Mouse (Mus musculus) regulatory T cell (primary cell): ENCODE measurements around the gene Olfr201.
"Not testable (repeated sequence)": the region's sequence is repeated elsewhere in the genome, so short reads cannot be mapped to it uniquely, and the experiment has no call there.

Experiments
- in situ Hi-C: fragments of 300-600 bp; cut with MboI, MseI; formaldehyde crosslinking; loops from one replicate; pipeline ENCODE4 v1.15.1; 2025; ENCODE audit warnings: high pct_unique_total_duplicates

Gene Olfr201

DNA sequence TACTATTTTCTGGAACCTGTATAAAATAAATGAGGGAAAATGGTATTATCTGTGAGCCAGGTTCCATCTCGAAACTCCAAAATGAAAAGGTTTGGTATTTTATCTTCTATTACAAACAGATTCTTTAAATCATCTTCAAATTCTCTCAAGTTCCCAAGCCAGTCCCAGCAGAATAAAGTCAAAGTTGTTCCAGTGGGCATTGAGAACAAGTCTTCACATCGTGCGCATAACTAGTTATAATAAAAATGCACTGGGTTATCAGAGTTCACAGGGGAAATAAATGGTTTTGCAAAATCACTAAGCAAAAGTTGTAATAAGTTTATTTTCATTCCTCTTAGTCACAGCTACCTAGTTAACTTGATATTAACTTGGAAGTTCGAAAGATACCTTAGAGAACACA, at the start of gene Olfr201:
Gene Olfr201, minus strand, starts transcription at position 101 of the 400 bp plus-strand sequence.
- in situ Hi-C loops, result not testable (repeated sequence)

DNA sequence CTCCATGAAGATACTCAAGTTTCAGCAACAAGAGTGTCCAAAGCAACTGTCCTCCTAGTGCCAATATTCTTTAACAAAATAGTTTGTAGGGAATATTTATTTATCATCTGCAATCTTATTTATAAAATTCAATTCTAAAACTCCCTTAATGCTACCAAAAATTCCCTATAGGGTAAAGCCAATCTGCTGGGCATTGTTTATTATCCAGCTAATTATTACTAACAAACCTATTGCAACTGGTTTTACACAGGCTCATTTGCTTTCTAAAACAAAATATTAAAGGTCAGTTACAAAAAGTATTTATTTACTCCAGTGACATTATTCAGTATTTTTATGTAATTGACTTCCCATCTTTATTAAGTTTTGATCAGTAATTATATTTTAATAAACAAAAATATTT, 45.7 kb upstream of the Olfr201 start, which contains the start of gene Olfr204:
Gene Olfr204, minus strand, starts transcription at position 101 of the 400 bp plus-strand sequence.
- in situ Hi-C loops, result no loop called here

- in situ Hi-C loops, result no loop called here
Observed at GRCm38 (mm10) chr16:59298581-59298980, 26.1 kb upstream of the Olfr201 start, which contains the start of gene Olfr203. Gene Olfr203, plus strand, starts transcription at chr16:59298881.

DNA sequence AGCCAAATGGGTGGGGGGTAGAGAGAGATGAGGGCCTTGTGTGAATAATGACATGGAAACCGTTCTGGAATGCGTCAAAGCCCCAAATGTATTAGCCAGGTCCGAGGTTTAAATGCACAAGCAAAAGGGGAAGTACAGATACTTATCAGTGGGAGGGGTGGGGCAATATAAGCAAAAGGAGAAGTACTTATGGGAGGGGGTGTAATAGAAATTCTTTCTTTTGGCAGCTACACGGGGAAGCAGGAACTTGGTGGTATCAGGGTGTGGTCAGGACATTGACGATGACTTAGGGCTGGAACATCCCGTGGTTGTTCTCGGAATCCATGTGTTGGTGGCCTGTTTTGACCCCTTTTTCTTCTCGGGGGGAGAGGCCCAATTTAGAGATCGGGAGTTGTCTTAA, 15.1 kb upstream of the Olfr201 start:
- in situ Hi-C loops, result not testable (repeated sequence)

DNA sequence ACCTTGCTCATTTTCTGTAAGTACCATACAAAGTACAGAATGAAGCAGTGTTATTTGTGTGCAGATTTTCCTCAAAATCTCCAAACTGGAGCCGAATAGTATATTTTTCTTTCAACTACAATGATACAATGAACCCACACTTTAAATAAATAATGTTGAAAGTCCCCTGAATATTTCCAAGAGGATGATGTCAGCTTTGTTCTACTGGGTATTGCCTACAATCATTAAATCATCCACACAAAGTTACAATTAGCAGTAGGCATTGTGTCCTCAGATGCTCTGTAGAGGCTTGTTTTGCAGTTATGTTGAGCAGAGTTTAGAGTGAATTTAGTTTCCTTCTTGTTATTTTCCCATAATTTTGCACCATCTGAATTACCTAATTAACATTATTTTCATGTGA, 14.3 kb upstream of the Olfr201 start, which contains the start of gene Olfr202:
Gene Olfr202, minus strand, starts transcription at position 101 of the 400 bp plus-strand sequence.
- in situ Hi-C loops, result no loop called here

DNA sequence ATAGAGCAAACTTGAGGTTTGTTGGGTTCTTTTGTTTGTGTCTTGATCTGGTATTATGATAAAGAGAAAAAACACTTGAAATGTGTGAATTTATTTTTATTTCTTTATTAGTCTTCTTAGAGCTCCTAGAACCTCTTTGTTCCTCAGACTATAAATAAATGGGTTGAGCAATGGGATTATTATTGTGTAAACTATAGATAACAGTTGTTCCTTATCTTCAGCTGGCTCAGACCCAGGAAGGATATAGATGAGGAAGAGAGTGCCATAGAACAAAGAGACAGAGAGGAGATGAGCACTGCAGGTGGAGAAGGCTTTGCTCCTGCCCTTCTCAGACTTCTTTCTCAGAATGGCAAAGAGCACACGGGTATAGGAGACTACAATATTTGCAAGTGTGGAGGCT, 11.0 kb upstream of the Olfr201 start:
- in situ Hi-C loops, result no loop called here

GRCm38 (mm10) chr16:59280542-59280941, 8.1 kb upstream of the Olfr201 start:
- in situ Hi-C loops, result no loop called here

DNA sequence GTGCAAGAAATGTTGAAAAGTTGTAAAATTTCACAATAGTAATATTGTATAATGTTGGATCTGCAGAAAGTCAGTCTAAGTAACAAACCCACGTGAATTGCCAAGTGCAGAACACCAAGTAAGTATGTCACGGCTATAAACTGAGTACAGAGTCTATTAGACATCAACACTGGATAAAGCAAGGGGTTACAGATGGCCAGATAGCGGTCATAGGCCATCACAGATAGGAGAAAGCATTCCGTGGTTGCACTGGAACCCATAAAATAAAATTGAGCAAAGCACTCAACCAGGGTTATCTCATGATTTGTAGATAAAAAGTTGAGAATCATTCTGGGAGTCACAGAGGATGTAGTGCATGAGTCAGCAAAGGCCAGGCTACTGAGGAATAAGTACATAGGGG, 3.3 kb downstream of the Olfr201 start:
- in situ Hi-C loops, result not testable (repeated sequence)

DNA sequence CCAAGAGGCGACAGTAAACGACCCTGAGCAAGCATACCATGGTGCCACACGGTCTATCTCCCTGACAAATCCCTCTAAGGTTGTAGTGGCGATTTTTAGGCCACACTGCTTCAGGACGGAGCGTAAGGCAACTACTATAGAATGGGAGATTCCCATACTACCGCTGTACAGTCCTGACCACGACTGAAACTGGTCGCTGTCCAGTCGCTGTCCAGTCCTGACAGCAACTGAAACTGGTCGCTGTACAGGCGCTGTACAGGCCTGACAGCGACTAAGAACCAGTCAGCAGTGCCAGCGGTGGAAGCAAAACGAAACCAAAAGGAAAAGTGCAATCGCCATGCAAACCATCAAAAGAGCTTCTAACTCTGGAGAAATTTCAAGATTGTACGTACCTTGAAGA, 22.7 kb downstream of the Olfr201 start:
- in situ Hi-C loops, result no loop called here

DNA sequence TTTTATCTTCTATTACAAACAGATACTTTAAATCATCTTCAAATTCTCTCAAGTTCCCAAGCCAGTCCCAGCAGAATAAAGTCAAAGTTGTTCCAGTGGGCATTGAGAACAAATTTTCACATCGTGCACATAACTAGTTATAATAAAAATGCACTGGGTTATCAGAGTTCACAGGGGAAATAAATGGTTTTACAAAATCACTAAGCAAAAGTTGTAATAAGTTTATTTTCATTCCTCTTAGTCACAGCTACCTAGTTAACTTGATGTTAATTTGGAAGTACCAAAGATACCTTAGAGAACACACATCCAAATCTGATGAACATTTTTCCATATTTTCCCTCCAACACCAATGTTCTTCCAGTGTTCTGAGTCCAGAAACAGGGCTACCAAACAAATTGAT, 52.8 kb downstream of the Olfr201 start, which contains the start of gene Olfr199:
Gene Olfr199, minus strand, starts transcription at position 101 of the 400 bp plus-strand sequence.
- in situ Hi-C loops, result not testable (repeated sequence)

- in situ Hi-C loops, result not testable (repeated sequence)
Observed at GRCm38 (mm10) chr16:59217861-59218260, 54.6 kb downstream of the Olfr201 start.
